In the genomic region with DNA sequence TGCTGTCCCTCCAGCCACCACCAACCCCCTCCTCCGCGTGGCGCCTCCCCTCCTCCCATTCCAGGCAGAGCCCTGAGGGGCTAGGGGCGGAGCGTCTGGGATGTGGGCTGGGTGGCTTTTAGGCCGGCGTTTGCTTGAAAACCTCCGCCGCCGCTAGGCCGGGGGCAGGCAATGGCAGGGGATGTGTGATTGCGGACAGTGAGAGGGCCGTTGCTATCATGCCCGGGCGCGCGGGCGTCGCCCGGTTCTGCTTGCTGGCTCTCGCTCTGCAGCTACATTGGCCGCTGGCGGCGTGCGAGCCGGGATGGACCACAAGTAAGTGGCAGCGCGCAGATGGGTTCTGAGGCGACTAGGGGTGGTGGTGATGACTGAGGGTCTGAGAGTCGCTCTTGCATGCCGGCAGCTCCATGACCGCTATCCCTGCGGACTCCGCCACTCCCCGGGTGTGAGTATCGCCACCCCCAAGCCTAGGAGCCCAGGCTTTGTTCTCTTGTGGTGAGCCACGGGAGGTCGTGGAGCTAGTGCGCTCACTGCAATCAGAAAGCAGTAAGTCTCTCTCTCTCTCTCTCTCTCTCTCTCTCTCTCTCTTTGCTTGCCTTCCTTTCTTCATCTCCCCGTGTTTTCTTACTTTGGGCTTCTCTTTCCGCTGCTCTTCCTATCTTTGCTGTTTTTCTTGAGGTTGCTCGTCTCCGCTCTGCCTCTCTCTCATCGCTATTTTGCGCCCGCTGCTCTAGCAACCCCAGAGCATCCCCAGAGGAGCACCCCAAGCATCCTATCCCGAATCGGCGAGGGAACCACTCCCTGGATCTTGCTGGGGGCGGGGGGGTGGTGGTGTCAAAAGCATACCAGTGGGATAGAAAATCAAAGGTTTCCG, we compare ENCODE assay signal across 8 mouse cellular contexts. TPM values are rescaled to one million over a fixed set of nuclear protein-coding genes. Genes with fewer than 3 reads are reported as not detected.
DNase-seq lines count a peak whose midpoint lies in the region; ATAC-seq lines count a peak whose summit lies in the region.

A gene (plus strand): TSS at position 97 of the 874 bp plus-strand sequence.

- DNase-seq in urinary bladder, adult 18-20 months (ENCODE audit: low spot score in 2 of 2), result peak; percentile 46 to 65
- no peak for DNase-seq in urinary bladder, postnatal 10 days (ENCODE audit: low spot score)
- DNase-seq in embryonic facial prominence, embryonic 14.5 days (ENCODE audit: low spot score), result peak; percentile 93
- peak; percentile 79 to 81 for DNase-seq in heart, adult 9 months (ENCODE audit: low spot score in 2 of 2)
- peak; percentile 69 for DNase-seq in liver
- DNase-seq in splenic B cell, adult 2 months (ENCODE audit: low read depth, low spot score), result peak; percentile 69

- H3K4me2 ChIP-seq in embryonic facial prominence, embryonic 14.5 days (ENCODE audit: low read depth, low read length), result peak within 1 kb of the TSS; percentile 62
- peak within 1 kb of the TSS; percentile 87 for H3K4me2 ChIP-seq in kidney, embryonic 15.5 days
- H3K4me2 ChIP-seq in midbrain, embryonic 16.5 days (ENCODE audit: low read length), result peak within 1 kb of the TSS; percentile 92

- H3K9me3 ChIP-seq in embryonic facial prominence, embryonic 14.5 days (ENCODE audit: control insufficient read depth, low read length), result no peaks in the 10 kb centered on the region
- no peaks in the 10 kb centered on the region for H3K9me3 ChIP-seq in kidney, embryonic 15.5 days (replicated peaks)
- no peaks in the 10 kb centered on the region for H3K9me3 ChIP-seq in midbrain, embryonic 16.5 days (replicated peaks; ENCODE audit: control insufficient read depth, low read length, poor library complexity, severe bottlenecking)

- H3K4me3 ChIP-seq in embryonic facial prominence, embryonic 14.5 days (ENCODE audit: low read depth, low read length), result peak within 1 kb of the TSS; percentile 67
- peak within 1 kb of the TSS; percentile 65 for H3K4me3 ChIP-seq in kidney, embryonic 15.5 days (replicated peaks)
- peak within 1 kb of the TSS; percentile 56 for H3K4me3 ChIP-seq in midbrain, embryonic 16.5 days (ENCODE audit: low read depth, low read length)

- H3K4me1 ChIP-seq in embryonic facial prominence, embryonic 14.5 days (ENCODE audit: control insufficient read depth, insufficient read depth, low read length), result peaks cover 9% of the 10 kb centered on the region
- H3K4me1 ChIP-seq in kidney, embryonic 15.5 days, result peaks cover 38% of the 10 kb centered on the region
- peaks cover 17% of the 10 kb centered on the region for H3K4me1 ChIP-seq in midbrain, embryonic 16.5 days (ENCODE audit: control insufficient read depth, insufficient read depth, low read length)

- ATAC-seq in embryonic facial prominence, embryonic 14.5 days (ENCODE audit: low read depth), result peak; percentile 87
- peak; percentile 82 for ATAC-seq in kidney, embryonic 15.5 days (replicated peaks; ENCODE audit: low FRiP score)
- ATAC-seq in midbrain, embryonic 16.5 days, result peak; percentile 85

- under 1% methylated on average over 37 of the region's 51 CpGs for WGBS in embryonic facial prominence, embryonic 14.5 days
- WGBS in kidney, embryonic 15.5 days, result under 1% methylated on average over 51 of the region's 51 CpGs
- 0% methylated on average over 49 of the region's 51 CpGs for WGBS in midbrain, embryonic 16.5 days

- peak within 1 kb of the TSS; percentile 81 for H3K9ac ChIP-seq in embryonic facial prominence, embryonic 14.5 days (ENCODE audit: low read depth, low read length)
- H3K9ac ChIP-seq in kidney, embryonic 15.5 days, result peak within 1 kb of the TSS; percentile 78
- H3K9ac ChIP-seq in midbrain, embryonic 16.5 days (ENCODE audit: low read depth, low read length), result peak within 1 kb of the TSS; percentile 85

- H3K36me3 ChIP-seq in embryonic facial prominence, embryonic 14.5 days (ENCODE audit: control insufficient read depth, insufficient read depth, low read length), result peaks cover 5% of the 10 kb centered on the region; the same call in 1 of the 2 replicates
- no peaks in the 10 kb centered on the region for H3K36me3 ChIP-seq in kidney, embryonic 15.5 days
- no peaks in the 10 kb centered on the region for H3K36me3 ChIP-seq in midbrain, embryonic 16.5 days (ENCODE audit: control insufficient read depth, insufficient read depth, low read length)
- no peaks in the 10 kb centered on the region for H3K36me3 ChIP-seq in splenic B cell, adult 2 months (ENCODE audit: control insufficient read depth, insufficient read depth, low read length, poor library complexity, severe bottlenecking)

- H3K27ac ChIP-seq in embryonic facial prominence, embryonic 14.5 days (replicated peaks; ENCODE audit: low read depth, low read length), result peak within 1 kb of the TSS; percentile 83
- H3K27ac ChIP-seq in kidney, embryonic 15.5 days, result peak within 1 kb of the TSS; percentile 94
- peak within 1 kb of the TSS; percentile 90 for H3K27ac ChIP-seq in midbrain, embryonic 16.5 days (ENCODE audit: low read length)

- H3K27me3 ChIP-seq in embryonic facial prominence, embryonic 14.5 days (replicated peaks; ENCODE audit: control insufficient read depth, insufficient read depth, low read length), result no peaks in the 10 kb centered on the region
- H3K27me3 ChIP-seq in kidney, embryonic 15.5 days, result peaks cover 11% of the 10 kb centered on the region
- no peaks in the 10 kb centered on the region for H3K27me3 ChIP-seq in midbrain, embryonic 16.5 days (ENCODE audit: control insufficient read depth, insufficient read depth, low read depth, low read length)
- H3K27me3 ChIP-seq in splenic B cell, adult 2 months (ENCODE audit: control insufficient read depth, insufficient read depth, low read length, poor library complexity, severe bottlenecking), result no peaks in the 10 kb centered on the region

RNA-seq across cellular contexts. Expression of the gene that starts here (rescaled TPM):
- 15.2 and 17.6 TPM in 2 replicates for polyA plus RNA-seq in embryonic facial prominence, embryonic 14.5 days (2014; fragmentation: Nextera tagmentation; extraction: Ambion mirVana)
- 14.4 and 17.9 TPM in 2 replicates for polyA plus RNA-seq in kidney, embryonic 15.5 days (2015; fragmentation: Nextera tagmentation; extraction: Ambion mirVana)
- 9.0 and 10.1 TPM in 2 replicates for polyA plus RNA-seq in midbrain, embryonic 16.5 days (2015; fragmentation: Nextera tagmentation; extraction: Ambion mirVana)
